Mouse (Mus musculus): Measurements from ENCODE around the gene Klhdc3.

- no peak for TF ChIP-seq CTCF (IDR thresholded peaks at IDR 0.05)
- TF ChIP-seq POLR2A (IDR thresholded peaks at IDR 0.05; ENCODE audit: insufficient read depth, low read depth, low read length) = no peak
Measured at GRCm38 (mm10) chr17:46661981-46662380, 18.7 kb downstream of the Klhdc3 start.
